Mouse (Mus musculus): ENCODE results near the gene Fbl.
"Not testable (repeated sequence)": the region's sequence is repeated elsewhere in the genome, so short reads cannot be mapped to it uniquely, and the experiment has no call there.

Gene Fbl

GRCm38 (mm10) chr7:28191489-28191888, 22.0 kb downstream of the Fbl start:
- in situ Hi-C loops (cut with MboI, MseI): no loop called here

GRCm38 (mm10) chr7:28191903-28192302, 22.4 kb downstream of the Fbl start:
- in situ Hi-C loops (cut with MboI, MseI): no loop called here

GRCm38 (mm10) chr7:28195414-28196098, 26.0 kb downstream of the Fbl start:
- in situ Hi-C loops (cut with MboI, MseI): no loop called here

- in situ Hi-C loops (cut with MboI, MseI): no loop called here
Measured at GRCm38 (mm10) chr7:28196528-28196927, 27.0 kb downstream of the Fbl start.

GRCm38 (mm10) chr7:28199054-28199453, 29.5 kb downstream of the Fbl start:
- in situ Hi-C loops (cut with MboI, MseI): no loop called here

- in situ Hi-C loops (cut with MboI, MseI): no loop called here
Measured at GRCm38 (mm10) chr7:28203207-28204108, 33.9 kb downstream of the Fbl start.

- in situ Hi-C loops (cut with MboI, MseI): no loop called here
Measured at GRCm38 (mm10) chr7:28206044-28206600, 36.6 kb downstream of the Fbl start.

GRCm38 (mm10) chr7:28208396-28208987, 39.0 kb downstream of the Fbl start:
- in situ Hi-C loops (cut with MboI, MseI): no loop called here

- in situ Hi-C loops (cut with MboI, MseI): no loop called here
Measured at GRCm38 (mm10) chr7:28208988-28209508, 39.5 kb downstream of the Fbl start.

GRCm38 (mm10) chr7:28210731-28211130, 41.2 kb downstream of the Fbl start:
- in situ Hi-C loops (cut with MboI, MseI): loop anchor here (5.0 kb wide), 1 partner anchor 68 kb away; no protein-coding TSS in a partner anchor

- in situ Hi-C loops (cut with MboI, MseI): loop anchor here (5.0 kb wide), 1 partner anchor 72 kb away; no protein-coding TSS in a partner anchor
Measured at GRCm38 (mm10) chr7:28214142-28214541, 44.6 kb downstream of the Fbl start.

- in situ Hi-C loops (cut with MboI, MseI): not testable (repeated sequence)
Measured at GRCm38 (mm10) chr7:28215950-28216349, 46.4 kb downstream of the Fbl start.

- in situ Hi-C loops (cut with MboI, MseI): not testable (repeated sequence)
Measured at GRCm38 (mm10) chr7:28217811-28218210, 48.3 kb downstream of the Fbl start.

- in situ Hi-C loops (cut with MboI, MseI): not testable (repeated sequence)
Measured at GRCm38 (mm10) chr7:28218951-28219740, 49.6 kb downstream of the Fbl start.

GRCm38 (mm10) chr7:28226836-28227235, 57.3 kb downstream of the Fbl start:
- in situ Hi-C loops (cut with MboI, MseI): loop anchor here (25.0 kb wide), 1 partner anchor 1335 kb away; no protein-coding TSS in a partner anchor

- in situ Hi-C loops (cut with MboI, MseI): loop anchor here (25.0 kb wide), 1 partner anchor 1335 kb away; no protein-coding TSS in a partner anchor
Measured at GRCm38 (mm10) chr7:28227421-28227820, 57.9 kb downstream of the Fbl start.

Data from T-helper 2 cell (primary cell).